Mouse (Mus musculus) small intestine, adult 2 months (tissue): ENCODE data around the gene Kctd4.

Source experiments
- CTCF ChIP-seq: fragments of 200-500 bp; IDR thresholded peaks from 2 replicates; pipeline ENCODE4 v1.5.1; 2012; ENCODE audit warnings: low read depth, mild to moderate bottlenecking, control low read depth, inconsistent platforms, low read length, moderate library complexity, mixed read lengths; ENCODE audit not compliant: insufficient replicate concordance, insufficient read length; ENCODE audit errors: extremely low read depth
- POLR2A ChIP-seq: fragments of 200-500 bp; IDR thresholded peaks from 2 replicates; pipeline ENCODE4 v1.6.1; 2012; ENCODE audit warnings: low read depth, mild to moderate bottlenecking, control low read depth, inconsistent platforms, low read length, moderate library complexity

- TF ChIP-seq CTCF (no peak), POLR2A (no peak)
Measured at GRCm38 (mm10) chr14:75964433-75964832, 9.6 kb downstream of the Kctd4 start.
